Mouse (Mus musculus): ENCODE measurements around the gene Sufu. TPM values are rescaled to one million over a fixed set of nuclear protein-coding genes. Genes with fewer than 3 reads are reported as not detected.

Gene Sufu
- total and polyA plus RNA-seq, 3 experiments: 8.7 to 11.0 (median 10.6) TPM

GRCm38 (mm10) chr19:46486709-46487108, 90.0 kb downstream of the Sufu start:
- Histone ChIP-seq H3K79me2 (replicated peaks; ENCODE audit: control insufficient read depth, insufficient read depth, low read length) (no peaks in the 10 kb centered on the region), H3K36me3 (ENCODE audit: control insufficient read depth, insufficient read depth, low read length) (peaks cover 2% of the 10 kb centered on the region; the same call in 1 of the 2 replicates), H3K4me1 (ENCODE audit: control insufficient read depth, insufficient read depth, low read length) (peaks cover 32% of the 10 kb centered on the region), H3K9ac (ENCODE audit: low read depth, low read length) (no peak overlapping the region), H3K4me3 (no peak overlapping the region), H3K27me3 (ENCODE audit: control insufficient read depth, insufficient read depth, low read length) (no peaks in the 10 kb centered on the region), H3K27ac (no peak overlapping the region)
- WGBS: 42% methylated on average over 2 of the region's 2 CpGs
- no peak for TF ChIP-seq CTCF (IDR thresholded peaks at IDR 0.05)
- no peak for TF ChIP-seq EP300 (IDR thresholded peaks at IDR 0.05; ENCODE audit: insufficient read depth, low read depth, low read length)
- TF ChIP-seq POLR2A (IDR thresholded peaks at IDR 0.05; ENCODE audit: insufficient read depth, low read depth, low read length): no peak
- intact Hi-C loops (cut with DNase I): no loop called here
- peak in 1 of 2 experiments; percentile 19 for DNase-seq

- Histone ChIP-seq H3K79me2 (replicated peaks; ENCODE audit: control insufficient read depth, insufficient read depth, low read length) (no peaks in the 10 kb centered on the region), H3K27ac (no peak overlapping the region), H3K36me3 (ENCODE audit: control insufficient read depth, insufficient read depth, low read length) (no peaks in the 10 kb centered on the region), H3K27me3 (ENCODE audit: control insufficient read depth, insufficient read depth, low read length) (no peaks in the 10 kb centered on the region), H3K4me1 (ENCODE audit: control insufficient read depth, insufficient read depth, low read length) (peaks cover 13% of the 10 kb centered on the region), H3K9ac (ENCODE audit: low read depth, low read length) (no peak overlapping the region), H3K4me3 (no peak overlapping the region)
- 100% methylated on average over 1 of the region's 1 CpGs for WGBS
- no peak for DNase-seq
- TF ChIP-seq EP300 (IDR thresholded peaks at IDR 0.05; ENCODE audit: insufficient read depth, low read depth, low read length): no peak
- TF ChIP-seq POLR2A (IDR thresholded peaks at IDR 0.05; ENCODE audit: insufficient read depth, low read depth, low read length): no peak
- TF ChIP-seq CTCF (IDR thresholded peaks at IDR 0.05): no peak
- intact Hi-C loops (cut with DNase I): no loop called here
Observed at GRCm38 (mm10) chr19:46489448-46489847, 92.8 kb downstream of the Sufu start.

DNA sequence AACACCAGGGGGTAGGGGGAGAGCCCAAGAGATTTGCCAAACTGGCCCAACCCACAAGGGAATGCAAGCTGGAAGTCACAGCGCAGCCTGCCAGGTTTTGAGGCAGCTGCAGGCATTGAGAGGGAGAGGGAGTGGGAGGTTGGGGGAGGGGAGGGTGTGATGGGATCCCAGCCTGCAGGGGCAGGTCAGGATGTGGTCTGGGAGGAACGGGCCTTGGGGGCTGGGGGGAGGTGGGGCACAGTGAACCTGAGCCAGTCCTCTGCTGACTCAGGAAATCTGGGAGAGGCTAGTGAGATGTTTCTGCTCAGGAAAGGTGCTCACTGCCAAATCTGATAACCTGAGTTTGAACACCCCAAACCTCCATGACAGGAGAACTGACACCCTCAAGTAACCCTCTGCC, 93.9 kb downstream of the Sufu start:
- 0 out of 2 replicates have a peak, but pooled peaks have one; percentile 21 for TF ChIP-seq EP300 (IDR thresholded peaks at IDR 0.05; ENCODE audit: insufficient read depth, low read depth, low read length)
- TF ChIP-seq CTCF (IDR thresholded peaks at IDR 0.05): 0 out of 2 replicates have a peak, but pooled peaks have one; percentile 12
- no peak for TF ChIP-seq POLR2A (IDR thresholded peaks at IDR 0.05; ENCODE audit: insufficient read depth, low read depth, low read length)
- H3K79me2 ChIP-seq (replicated peaks; ENCODE audit: control insufficient read depth, insufficient read depth, low read length): no peaks in the 10 kb centered on the region
- no peak overlapping the region for H3K27ac ChIP-seq
- no peak overlapping the region for H3K9ac ChIP-seq (ENCODE audit: low read depth, low read length)
- intact Hi-C loops (cut with DNase I): no loop called here
- no peaks in the 10 kb centered on the region for H3K36me3 ChIP-seq (ENCODE audit: control insufficient read depth, insufficient read depth, low read length)
- DNase-seq: peak; percentile 48 to 54
- H3K4me3 ChIP-seq: no peak overlapping the region
- 11% methylated on average over 2 of the region's 2 CpGs for WGBS
- no peaks in the 10 kb centered on the region for H3K27me3 ChIP-seq (ENCODE audit: control insufficient read depth, insufficient read depth, low read length)
- H3K4me1 ChIP-seq (ENCODE audit: control insufficient read depth, insufficient read depth, low read length): peaks cover 3% of the 10 kb centered on the region

- H3K4me3 ChIP-seq: no peak overlapping the region
- no peak overlapping the region for H3K9ac ChIP-seq (ENCODE audit: low read depth, low read length)
- no peaks in the 10 kb centered on the region for H3K36me3 ChIP-seq (ENCODE audit: control insufficient read depth, insufficient read depth, low read length)
- DNase-seq: no peak
- intact Hi-C loops (cut with DNase I): no loop called here
- TF ChIP-seq POLR2A (IDR thresholded peaks at IDR 0.05; ENCODE audit: insufficient read depth, low read depth, low read length): no peak
- no peak for TF ChIP-seq EP300 (IDR thresholded peaks at IDR 0.05; ENCODE audit: insufficient read depth, low read depth, low read length)
- no peak for TF ChIP-seq CTCF (IDR thresholded peaks at IDR 0.05)
- H3K4me1 ChIP-seq (ENCODE audit: control insufficient read depth, insufficient read depth, low read length): peaks cover 1% of the 10 kb centered on the region; the same call in 1 of the 2 replicates
- H3K27ac ChIP-seq: no peak overlapping the region
- no peaks in the 10 kb centered on the region for H3K79me2 ChIP-seq (replicated peaks; ENCODE audit: control insufficient read depth, insufficient read depth, low read length)
- WGBS: 68% methylated on average over 8 of the region's 8 CpGs
- no peaks in the 10 kb centered on the region for H3K27me3 ChIP-seq (ENCODE audit: control insufficient read depth, insufficient read depth, low read length)
Observed at GRCm38 (mm10) chr19:46495136-46495535, 98.4 kb downstream of the Sufu start.

GRCm38 (mm10) chr19:46497230-46497629, 100.5 kb downstream of the Sufu start:
- Histone ChIP-seq H3K27ac (no peak overlapping the region), H3K4me3 (no peak overlapping the region), H3K79me2 (replicated peaks; ENCODE audit: control insufficient read depth, insufficient read depth, low read length) (no peaks in the 10 kb centered on the region), H3K9ac (ENCODE audit: low read depth, low read length) (no peak overlapping the region), H3K36me3 (ENCODE audit: control insufficient read depth, insufficient read depth, low read length) (no peaks in the 10 kb centered on the region), H3K4me1 (ENCODE audit: control insufficient read depth, insufficient read depth, low read length) (no peaks in the 10 kb centered on the region), H3K27me3 (ENCODE audit: control insufficient read depth, insufficient read depth, low read length) (no peaks in the 10 kb centered on the region)
- WGBS: 69% methylated on average over 2 of the region's 2 CpGs
- DNase-seq: no peak
- no peak for TF ChIP-seq POLR2A (IDR thresholded peaks at IDR 0.05; ENCODE audit: insufficient read depth, low read depth, low read length)
- no peak for TF ChIP-seq CTCF (IDR thresholded peaks at IDR 0.05)
- no peak for TF ChIP-seq EP300 (IDR thresholded peaks at IDR 0.05; ENCODE audit: insufficient read depth, low read depth, low read length)
- intact Hi-C loops (cut with DNase I): no loop called here

- 0 out of 2 replicates have a peak overlapping the region, but pooled peaks have one; percentile 17 for H3K9ac ChIP-seq (ENCODE audit: low read depth, low read length)
- H3K4me3 ChIP-seq: peak overlapping the region; percentile 41
- WGBS: 2% methylated on average over 3 of the region's 3 CpGs
- no peaks in the 10 kb centered on the region for H3K79me2 ChIP-seq (replicated peaks; ENCODE audit: control insufficient read depth, insufficient read depth, low read length)
- DNase-seq: no peak
- H3K36me3 ChIP-seq (ENCODE audit: control insufficient read depth, insufficient read depth, low read length): no peaks in the 10 kb centered on the region
- intact Hi-C loops (cut with DNase I): loop anchor here (1.0 to 2.0 kb wide), 2 partner anchors 15 to 20 kb away; no protein-coding TSS in a partner anchor
- no peak for TF ChIP-seq CTCF (IDR thresholded peaks at IDR 0.05)
- no peak; the same call in 1 of the 2 replicates for TF ChIP-seq POLR2A (IDR thresholded peaks at IDR 0.05; ENCODE audit: insufficient read depth, low read depth, low read length)
- no peak for TF ChIP-seq EP300 (IDR thresholded peaks at IDR 0.05; ENCODE audit: insufficient read depth, low read depth, low read length)
- peak overlapping the region; percentile 85 for H3K27ac ChIP-seq
- no peaks in the 10 kb centered on the region for H3K4me1 ChIP-seq (ENCODE audit: control insufficient read depth, insufficient read depth, low read length)
- H3K27me3 ChIP-seq (ENCODE audit: control insufficient read depth, insufficient read depth, low read length): no peaks in the 10 kb centered on the region
Observed at GRCm38 (mm10) chr19:46499539-46499835, 102.8 kb downstream of the Sufu start.

All from heart, adult 2 months (tissue).